Mouse (Mus musculus) urinary bladder, postnatal 36 days (tissue): ENCODE measurements at regions not wholly inside any gene's neighbourhood (a gene's known extent, or its start where the extent isn't known, plus 50 kb on each side); places are given as distances from the start of the nearest gene placed in this dataset.

ENCODE experiments used
- DNase-seq, 2 experiments: peaks; one replicate each; pipeline ENCODE4 v3.0.0; 2022; ENCODE audit warnings: low spot score in 2 of 2, mixed read lengths in 1 of 2

- peak; percentile 59 to 60 for DNase-seq
These were observed 123.0 kb upstream of the Daam1 start for GRCm38 (mm10) chr12:71707727-71708369.

GRCm38 (mm10) chr12:71714606-71715005 lies 116.3 kb upstream of the Daam1 start:
- no peak for DNase-seq

- peak in 1 of 2 experiments; percentile 50 for DNase-seq
These were observed 112.5 kb upstream of the Daam1 start for GRCm38 (mm10) chr12:71718412-71718811.

- peak in 1 of 2 experiments; percentile 25 for DNase-seq
These were observed 112.0 kb upstream of the Daam1 start for GRCm38 (mm10) chr12:71718911-71719310.

- DNase-seq: no peak
These were observed 105.7 kb upstream of the Daam1 start for GRCm38 (mm10) chr12:71725140-71725539.

GRCm38 (mm10) chr12:71725713-71726336 lies 105.1 kb upstream of the Daam1 start:
- peak; percentile 62 to 74 for DNase-seq

GRCm38 (mm10) chr12:71743345-71743744 lies 87.5 kb upstream of the Daam1 start:
- DNase-seq: no peak

GRCm38 (mm10) chr12:71746011-71746410 lies 84.9 kb upstream of the Daam1 start:
- no peak for DNase-seq

- DNase-seq: no peak
These were observed 83.5 kb upstream of the Daam1 start for GRCm38 (mm10) chr12:71747386-71747785.

GRCm38 (mm10) chr12:71747831-71748368 lies 83.0 kb upstream of the Daam1 start:
- peak; percentile 13 to 20 for DNase-seq

- DNase-seq: peak; percentile 46 to 61
These were observed 82.1 kb upstream of the Daam1 start for GRCm38 (mm10) chr12:71748731-71749130.

- DNase-seq: no peak
These were observed 81.2 kb upstream of the Daam1 start for GRCm38 (mm10) chr12:71749668-71750067.

- no peak for DNase-seq
These were observed 78.1 kb upstream of the Daam1 start for GRCm38 (mm10) chr12:71752741-71753260.

- DNase-seq: no peak
These were observed 77.6 kb upstream of the Daam1 start for GRCm38 (mm10) chr12:71753276-71753675.

GRCm38 (mm10) chr12:71763194-71763593 lies 67.7 kb upstream of the Daam1 start:
- no peak for DNase-seq

GRCm38 (mm10) chr12:71766086-71766485 lies 64.8 kb upstream of the Daam1 start:
- no peak for DNase-seq

- DNase-seq: no peak
These were observed 64.2 kb upstream of the Daam1 start for GRCm38 (mm10) chr12:71766636-71767035.

GRCm38 (mm10) chr12:71767896-71768295 lies 63.0 kb upstream of the Daam1 start:
- DNase-seq: no peak

GRCm38 (mm10) chr12:71768471-71768870 lies 62.4 kb upstream of the Daam1 start:
- peak; percentile 75 to 79 for DNase-seq

GRCm38 (mm10) chr12:71768890-71769289 lies 62.0 kb upstream of the Daam1 start:
- DNase-seq: no peak

- no peak for DNase-seq
These were observed 61.6 kb upstream of the Daam1 start for GRCm38 (mm10) chr12:71769302-71769701.

GRCm38 (mm10) chr12:71773891-71774290 lies 57.0 kb upstream of the Daam1 start:
- DNase-seq: no peak

GRCm38 (mm10) chr12:71775126-71775525 lies 55.8 kb upstream of the Daam1 start:
- no peak for DNase-seq
